Mouse (Mus musculus) spleen, adult 2 months (tissue): ENCODE data around the gene Srgap1.

Experiments
- CTCF ChIP-seq: fragments of 200-500 bp; IDR thresholded peaks from 2 replicates; pipeline ENCODE4 v1.5.1; 2011; ENCODE audit warnings: mild to moderate bottlenecking, inconsistent platforms; ENCODE audit not compliant: insufficient read depth, insufficient read length, insufficient replicate concordance; ENCODE audit errors: extremely low read depth
- POLR2A ChIP-seq: fragments of 200-500 bp; IDR thresholded peaks from 2 replicates; pipeline ENCODE4 v1.6.1; 2011; ENCODE audit warnings: low read depth, low read length, inconsistent platforms

DNA sequence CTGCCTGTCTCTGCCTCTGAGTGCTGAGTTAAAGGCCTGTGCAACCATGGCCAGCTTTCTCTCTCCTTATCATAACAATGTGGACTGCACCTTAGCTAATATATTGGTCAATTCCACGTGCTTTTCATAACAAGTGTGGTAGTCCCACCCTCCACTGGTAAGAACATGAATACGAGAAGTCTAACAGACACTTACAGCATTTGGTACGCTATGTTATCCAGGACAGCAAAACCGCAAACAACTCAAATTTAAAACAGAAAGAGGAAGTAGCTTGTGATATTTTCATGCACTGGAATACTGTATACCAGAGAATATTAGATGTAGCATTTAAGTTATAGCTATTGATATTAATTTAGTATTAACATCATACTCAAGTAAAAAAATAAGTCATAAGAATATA is 7.5 kb downstream of the Srgap1 start:
- no peak for TF ChIP-seq POLR2A
- TF ChIP-seq CTCF = no peak
